Mouse (Mus musculus) neutrophil, adult 83 days (primary cell): Measurements from ENCODE around the gene Gm20767. TPM values are rescaled to one million over a fixed set of nuclear protein-coding genes. Genes with fewer than 3 reads are reported as not detected.

Experiments used
- total RNA-seq, 2 experiments: library from RNA; stranded (reverse); gene quantifications; one replicate each; pipeline ENCODE4 v1.2.4; 2023

Gm20767 gene
- not detected for total RNA-seq

GRCm38 (mm10) chr13:120139946-120140345 lies at the start of gene Gm20767:
Gene Gm20767, plus strand, starts transcription at chr13:120140246.

GRCm38 (mm10) chr13:120172133-120172532 lies 32.1 kb downstream of the Gm20767 start, which contains the start of gene Gm21818:
Gene Gm21818, plus strand, starts transcription at chr13:120172433.

Other genes starting within 250 kb of the Gm20767 start
- not detected for gene Tcstv1, start 245.5 kb upstream of the Gm20767 start, total RNA-seq
- gene Gm21761, start 211.0 kb upstream of the Gm20767 start, total RNA-seq: not detected
- not detected for gene B020031M17Rik, start 189.4 kb upstream of the Gm20767 start, total RNA-seq
- 1 to 10 TPM; 2.7 to 7.1 TPM for gene Gm36079, start 113.2 kb upstream of the Gm20767 start, total RNA-seq
- gene Gm21188, start 88.1 kb upstream of the Gm20767 start, total RNA-seq: 10 to 100 TPM; 68.5 to 74.3 TPM
- gene Gm21818, start 32.2 kb downstream of the Gm20767 start, total RNA-seq: not detected
- gene Gm21762, start 75.7 kb downstream of the Gm20767 start, total RNA-seq: not detected
- not detected for gene Gm21731, start 98.9 kb downstream of the Gm20767 start, total RNA-seq
- not detected for gene AF067061, start 122.9 kb downstream of the Gm20767 start, total RNA-seq
- 1 to 10 TPM; 2.3 to 3.2 TPM for gene BC147527, start 160.1 kb downstream of the Gm20767 start, total RNA-seq
- gene Tcstv3, start 176.6 kb downstream of the Gm20767 start, total RNA-seq: not detected